Mouse (Mus musculus) left cerebral cortex, postnatal 14 days (tissue): Measurements from ENCODE around the gene Sult1a1. TPM values are rescaled to one million over a fixed set of nuclear protein-coding genes. Genes with fewer than 3 reads are reported as not detected.
"Not testable (repeated sequence)": the region's sequence is repeated elsewhere in the genome, so short reads cannot be mapped to it uniquely, and the experiment has no call there.

Experiments
- DNase-seq, 2 experiments: peaks; one replicate each; pipeline ENCODE4 v3.0.0; 2021 to 2022; ENCODE audit warnings: low spot score in 2 of 2, mixed read lengths in 1 of 2
- intact Hi-C: fragments of 180-260 bp; cut with DNase I; formaldehyde crosslinking; loops from one replicate; pipeline ENCODE4 v1.15.1; 2025
- total RNA-seq, 2 experiments: library from RNA; stranded (reverse); gene quantifications; 2 replicates each; pipeline ENCODE4 v1.2.3; 2021

Sult1a1 gene
- total RNA-seq, 2 experiments from 2014 or later, result 6.7 to 12.7 TPM

- DNase-seq, result no peak
- intact Hi-C loops, result no loop called here
These were observed 1.1 kb downstream of the Sult1a1 start for GRCm38 (mm10) chr7:126675104-126675503.

- intact Hi-C loops, result no loop called here
- DNase-seq, result no peak
These were observed 4.1 kb downstream of the Sult1a1 start for GRCm38 (mm10) chr7:126672111-126672510.

GRCm38 (mm10) chr7:126670152-126670551 lies 6.1 kb downstream of the Sult1a1 start:
- no peak for DNase-seq
- intact Hi-C loops, result no loop called here

- intact Hi-C loops, result no loop called here
- DNase-seq, result no peak
These were observed 7.8 kb downstream of the Sult1a1 start for GRCm38 (mm10) chr7:126668452-126668851.

- no peak for DNase-seq
- intact Hi-C loops, result no loop called here
These were observed 8.6 kb downstream of the Sult1a1 start for GRCm38 (mm10) chr7:126667495-126668090.

GRCm38 (mm10) chr7:126665269-126665668 lies 11.0 kb downstream of the Sult1a1 start:
- no peak for DNase-seq
- intact Hi-C loops, result no loop called here

- intact Hi-C loops, result no loop called here
- no peak for DNase-seq
These were observed 12.6 kb downstream of the Sult1a1 start for GRCm38 (mm10) chr7:126663646-126664045.

- intact Hi-C loops, result no loop called here
- no peak for DNase-seq
These were observed 16.5 kb downstream of the Sult1a1 start for GRCm38 (mm10) chr7:126659771-126660170.

GRCm38 (mm10) chr7:126657522-126657921 lies 18.7 kb downstream of the Sult1a1 start:
- no peak for DNase-seq
- intact Hi-C loops, result no loop called here

GRCm38 (mm10) chr7:126655695-126656094 lies 20.5 kb downstream of the Sult1a1 start:
- DNase-seq, result no peak

GRCm38 (mm10) chr7:126653991-126654390 lies 22.2 kb downstream of the Sult1a1 start:
- no peak for DNase-seq
- intact Hi-C loops, result no loop called here

More at GRCm38 (mm10) chr7:126655695-126656094, 20.5 kb downstream of the Sult1a1 start:
- intact Hi-C loops, result no loop called here

GRCm38 (mm10) chr7:126650852-126651251 lies 25.4 kb downstream of the Sult1a1 start:
- no peak for DNase-seq
- intact Hi-C loops, result no loop called here

- intact Hi-C loops, result loop anchor here (5.0 kb wide), 1 partner anchor 43 kb away; no protein-coding TSS in a partner anchor
- peak; percentile 91 to 93 for DNase-seq
These were observed 26.8 kb downstream of the Sult1a1 start, which contains the start of gene Sgf29 for GRCm38 (mm10) chr7:126649231-126650051. Gene Sgf29 (plus strand): TSS chr7:126649309.

- peak in 1 of 2 experiments; percentile 33 for DNase-seq
- intact Hi-C loops, result loop anchor here (5.0 kb wide), 1 partner anchor 44 kb away; no protein-coding TSS in a partner anchor
These were observed 27.7 kb downstream of the Sult1a1 start for GRCm38 (mm10) chr7:126648486-126648885.

GRCm38 (mm10) chr7:126645708-126646107 lies 30.5 kb downstream of the Sult1a1 start:
- intact Hi-C loops, result loop anchor here (5.0 kb wide), 1 partner anchor 47 kb away; no protein-coding TSS in a partner anchor
- DNase-seq, result no peak

- intact Hi-C loops, result loop anchor here (5.0 kb wide), 1 partner anchor 47 kb away; no protein-coding TSS in a partner anchor
- DNase-seq, result no peak
These were observed 31.3 kb downstream of the Sult1a1 start for GRCm38 (mm10) chr7:126644914-126645313.

- intact Hi-C loops, result no loop called here
- no peak for DNase-seq
These were observed 31.9 kb downstream of the Sult1a1 start for GRCm38 (mm10) chr7:126644345-126644744.

GRCm38 (mm10) chr7:126643244-126643617 lies 33.0 kb downstream of the Sult1a1 start:
- peak; percentile 27 to 44 for DNase-seq
- intact Hi-C loops, result not testable (repeated sequence)

- intact Hi-C loops, result no loop called here
- DNase-seq, result no peak
These were observed 33.5 kb downstream of the Sult1a1 start for GRCm38 (mm10) chr7:126642545-126643243.
